Mouse (Mus musculus) embryonic facial prominence, embryonic 14.5 days (tissue): ENCODE results near the gene Notch2. TPM values are rescaled to one million over a fixed set of nuclear protein-coding genes. Genes with fewer than 3 reads are reported as not detected.

Source experiments
- ATAC-seq: fragments of 200-750 bp; cut with Nextera tagmentation; 2 replicates; pipeline ENCODE4 v1.8.0; 2017; ENCODE audit warnings: low read depth, moderate number of reproducible peaks, moderate TSS enrichment
- DNase-seq: peaks from one replicate; pipeline ENCODE4 v3.0.0-alpha.2; 2015; ENCODE audit warnings: low spot score
- H3K27ac ChIP-seq: fragments of 300-500 bp; sonication (generic); replicated peaks from 2 replicates; pipeline ENCODE4 v1.5.1; 2014; ENCODE audit warnings: low read depth, mild to moderate bottlenecking, low read length, moderate library complexity
- H3K27me3 ChIP-seq: fragments of 300-500 bp; sonication (generic); replicated peaks from 2 replicates; pipeline ENCODE4 v1.6.1; 2014; ENCODE audit warnings: low read length; ENCODE audit not compliant: control insufficient read depth, insufficient read depth
- H3K36me3 ChIP-seq: fragments of 300-500 bp; sonication (generic); 2 replicates; pipeline ENCODE4 v1.6.1; 2014; ENCODE audit warnings: low read length, mixed read lengths; ENCODE audit not compliant: control insufficient read depth, insufficient read depth
- H3K4me1 ChIP-seq: fragments of 300-500 bp; sonication (generic); 2 replicates; pipeline ENCODE4 v1.6.1; 2014; ENCODE audit warnings: antibody characterized with exemption, low read length; ENCODE audit not compliant: control insufficient read depth, insufficient read depth
- H3K4me2 ChIP-seq: fragments of 300-500 bp; sonication (generic); 2 replicates; pipeline ENCODE4 v1.6.1; 2014; ENCODE audit warnings: low read depth, mild to moderate bottlenecking, low read length, moderate library complexity, mixed read lengths
- H3K4me3 ChIP-seq: fragments of 300-500 bp; sonication (generic); 2 replicates; pipeline ENCODE4 v1.5.1; 2014; ENCODE audit warnings: low read depth, mild to moderate bottlenecking, low read length
- H3K9ac ChIP-seq: fragments of 300-500 bp; sonication (generic); 2 replicates; pipeline ENCODE4 v1.6.1; 2014; ENCODE audit warnings: low read depth, mild to moderate bottlenecking, low read length, moderate library complexity, mixed read lengths
- H3K9me3 ChIP-seq: fragments of 300-500 bp; sonication (generic); 2 replicates; pipeline ENCODE4 v1.6.1; 2016; ENCODE audit warnings: low read length; ENCODE audit not compliant: control insufficient read depth
- WGBS: fragments of 180-500 bp; shearing (Covaris S2); extraction: QIAGEN DNeasy Blood & Tissue Kit; methylation state at CpG from one replicate; pipeline ENCODE4 v1.1.7; 2014; 5-methylcytosine and 5-hydroxymethylcytosine counted together
- polyA plus RNA-seq: library from polyadenylated mRNA; unstranded; fragments of >200 nt; fragmentation: Nextera tagmentation; extraction: Ambion mirVana; gene quantifications from 2 replicates; pipeline ENCODE4 v1.2.1, GENCODE M21; 2014

The Notch2 gene
- polyA plus RNA-seq, 1 experiment from 2014 or later: 35.6 TPM

GRCm38 (mm10) chr3:98178340-98178739 is 165.0 kb downstream of the Notch2 start:
- Histone ChIP-seq H3K9ac (no peak overlapping the region), H3K4me1 (no peaks in the 10 kb centered on the region), H3K27me3 (no peaks in the 10 kb centered on the region), H3K4me2 (no peak overlapping the region), H3K27ac (peak overlapping the region; percentile 74; the same call in 1 of the 2 replicates), H3K4me3 (no peak overlapping the region), H3K36me3 (no peaks in the 10 kb centered on the region), H3K9me3 (peaks cover 25% of the 10 kb centered on the region)
- 61% methylated on average over 4 of the region's 4 CpGs for WGBS
- DNase-seq: peak; percentile 82
- ATAC-seq: no peak

- H3K4me3 ChIP-seq: no peak overlapping the region
- ATAC-seq (no peak; the same call in 1 of the 2 replicates), DNase-seq (peak; percentile 69)
- no peak overlapping the region for H3K9ac ChIP-seq
- H3K27ac ChIP-seq: no peak overlapping the region
- WGBS: 32% methylated on average over 7 of the region's 7 CpGs
- no peaks in the 10 kb centered on the region for H3K27me3 ChIP-seq
- H3K4me2 ChIP-seq: no peak overlapping the region
- peaks cover 18% of the 10 kb centered on the region for H3K9me3 ChIP-seq
- no peaks in the 10 kb centered on the region for H3K4me1 ChIP-seq
- H3K36me3 ChIP-seq: no peaks in the 10 kb centered on the region
Observed at GRCm38 (mm10) chr3:98180805-98181204, 167.5 kb downstream of the Notch2 start.

- peaks cover 8% of the 10 kb centered on the region for H3K9me3 ChIP-seq
- H3K4me2 ChIP-seq: no peak overlapping the region
- no peaks in the 10 kb centered on the region for H3K36me3 ChIP-seq
- H3K4me1 ChIP-seq: no peaks in the 10 kb centered on the region
- H3K4me3 ChIP-seq: no peak overlapping the region
- ATAC-seq (no peak), DNase-seq (no peak)
- H3K9ac ChIP-seq: no peak overlapping the region
- H3K27me3 ChIP-seq: no peaks in the 10 kb centered on the region
- 54% methylated on average over 10 of the region's 10 CpGs for WGBS
- H3K27ac ChIP-seq: no peak overlapping the region
Observed at GRCm38 (mm10) chr3:98185163-98185714, 171.9 kb downstream of the Notch2 start.

GRCm38 (mm10) chr3:98187777-98188176 is 174.4 kb downstream of the Notch2 start:
- Histone ChIP-seq H3K9me3 (peaks cover 2% of the 10 kb centered on the region), H3K36me3 (no peaks in the 10 kb centered on the region), H3K4me2 (no peak overlapping the region), H3K9ac (no peak overlapping the region), H3K4me3 (no peak overlapping the region), H3K27ac (no peak overlapping the region), H3K4me1 (no peaks in the 10 kb centered on the region), H3K27me3 (no peaks in the 10 kb centered on the region)
- WGBS: 82% methylated on average over 3 of the region's 3 CpGs
- no peak for ATAC-seq
- no peak for DNase-seq

GRCm38 (mm10) chr3:98197711-98198532 is 184.6 kb downstream of the Notch2 start:
- DNase-seq (peak; percentile 42), ATAC-seq (peak; percentile 62; the same call in 1 of the 2 replicates)
- H3K4me1 ChIP-seq: peaks cover 12% of the 10 kb centered on the region; the same call in 1 of the 2 replicates

GRCm38 (mm10) chr3:98199747-98200146 is 186.4 kb downstream of the Notch2 start:
- Histone ChIP-seq H3K4me3 (no peak overlapping the region), H3K9me3 (no peaks in the 10 kb centered on the region), H3K27me3 (no peaks in the 10 kb centered on the region), H3K4me2 (no peak overlapping the region), H3K9ac (no peak overlapping the region), H3K4me1 (peaks cover 12% of the 10 kb centered on the region; the same call in 1 of the 2 replicates), H3K36me3 (no peaks in the 10 kb centered on the region), H3K27ac (no peak overlapping the region)
- DNase-seq (peak; percentile 56), ATAC-seq (no peak)
- whole genome bisulfite sequencing: 63% methylated on average over 5 of the region's 5 CpGs

More at GRCm38 (mm10) chr3:98197711-98198532, 184.6 kb downstream of the Notch2 start:
- Histone ChIP-seq H3K4me2 (no peak overlapping the region), H3K27me3 (no peaks in the 10 kb centered on the region), H3K9me3 (no peaks in the 10 kb centered on the region), H3K9ac (no peak overlapping the region), H3K4me3 (no peak overlapping the region), H3K27ac (peak overlapping the region; percentile 44; the same call in 1 of the 2 replicates), H3K36me3 (no peaks in the 10 kb centered on the region)
- WGBS: 28% methylated on average over 9 of the region's 9 CpGs

Other genes starting within 250 kb of the Notch2 start
- 48.5 and 64.6 TPM in 2 replicates for gene Pde4dip, start 124.8 kb upstream of the Notch2 start, polyA plus RNA-seq
- 187 and 194 TPM in 2 replicates for gene Sec22b, start 112.3 kb upstream of the Notch2 start, polyA plus RNA-seq
- gene Adam30, start 147.1 kb downstream of the Notch2 start, polyA plus RNA-seq: not detected in 2 replicates
- not detected in 2 replicates for gene Reg4, start 208.6 kb downstream of the Notch2 start, polyA plus RNA-seq